Mouse (Mus musculus): Measurements from ENCODE around the gene Glg1. TPM values are rescaled to one million over a fixed set of nuclear protein-coding genes. Genes with fewer than 3 reads are reported as not detected.
A peak's percentile ranks its signal among the peaks of the same experiment; 100 is the strongest.
"Not testable (repeated sequence)": the region's sequence is repeated elsewhere in the genome, so short reads cannot be mapped to it uniquely, and the experiment has no call there.

The Glg1 gene
- 89.4 and 97.6 TPM in 2 replicates for polyA plus RNA-seq (2014; fragmentation: Nextera tagmentation; extraction: Ambion mirVana)

DNA sequence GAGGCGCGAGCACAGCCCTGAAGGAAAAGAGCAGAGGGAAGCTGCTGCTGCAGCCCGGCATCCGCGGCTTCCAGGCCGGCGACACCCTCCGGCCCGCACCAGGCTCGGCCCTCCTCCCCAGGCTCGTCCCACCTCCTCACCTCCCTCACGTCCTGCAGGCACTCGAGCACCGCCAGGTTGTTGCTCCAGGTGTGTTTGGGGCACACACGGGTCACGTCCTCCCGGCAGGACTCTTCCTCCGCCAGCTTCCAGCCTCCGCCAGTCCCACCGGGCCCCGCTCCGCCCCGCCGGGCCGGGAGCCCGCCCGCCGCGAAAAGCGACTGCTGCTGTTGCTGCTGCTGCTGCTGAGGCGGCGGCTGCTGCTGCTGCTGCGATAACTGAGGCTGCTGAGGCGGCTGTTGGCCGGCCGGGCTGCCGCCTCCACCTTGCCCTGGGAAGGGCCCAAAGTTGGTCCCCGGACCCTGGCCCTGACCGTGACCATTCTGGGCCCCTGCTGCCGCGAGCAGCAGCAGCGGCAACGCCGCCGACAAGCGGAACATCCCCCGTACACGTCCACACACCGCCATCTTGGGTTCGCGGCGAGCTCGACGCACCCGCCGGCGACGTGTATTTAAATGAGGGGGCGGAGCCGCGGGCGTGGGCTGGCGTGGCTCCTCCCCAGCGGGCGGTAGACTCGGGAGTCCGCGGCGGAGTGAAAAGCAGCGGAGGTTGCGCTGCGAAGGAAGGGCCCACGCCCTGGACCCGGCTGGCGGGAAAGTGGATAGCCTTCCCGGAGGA is at the start of gene Glg1:
Gene Glg1, minus strand, starts transcription at position 586 of the 777 bp plus-strand sequence.
- ATAC-seq (ENCODE audit: insufficient number of reproducible peaks, insufficient read depth, low FRiP score, low read depth): peak; percentile 94
- under 1% methylated on average over 76 of the region's 76 CpGs for WGBS

DNA sequence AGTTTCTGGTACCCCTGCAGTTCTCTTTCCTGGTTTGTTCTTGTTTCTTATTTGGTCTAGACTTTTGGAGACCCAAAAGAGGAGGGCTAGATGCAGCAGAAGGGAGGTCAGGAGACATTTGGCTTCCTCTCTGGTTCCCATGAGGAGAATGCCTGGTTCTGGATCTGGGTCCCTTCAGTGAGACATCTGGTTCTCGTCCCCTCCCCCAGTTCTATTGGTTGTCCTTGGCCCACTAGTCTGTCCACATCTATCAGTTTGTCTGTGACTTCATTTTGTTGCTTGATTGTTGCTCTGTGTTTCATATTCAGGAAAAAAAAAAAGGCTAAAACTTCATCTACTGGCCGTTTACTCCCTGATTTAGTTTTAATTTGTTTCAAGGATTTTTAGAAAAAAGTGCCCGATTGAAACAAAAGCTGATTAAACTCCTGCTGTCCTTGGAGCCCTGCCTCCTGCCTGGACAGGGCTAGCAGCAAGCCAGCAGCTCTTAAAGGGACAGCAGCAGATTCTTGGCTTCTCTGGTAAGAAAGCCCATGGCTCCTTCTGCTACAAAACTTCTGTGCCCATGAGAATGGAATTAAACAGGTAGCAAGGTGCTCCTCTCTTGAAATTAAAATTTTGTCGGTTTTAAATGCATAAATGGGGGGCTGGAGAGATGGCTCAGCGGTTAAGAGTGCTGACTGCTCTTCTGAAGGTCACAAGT is 46.2 kb upstream of the Glg1 start:
- ATAC-seq (ENCODE audit: insufficient number of reproducible peaks, insufficient read depth, low FRiP score, low read depth): no peak
- no peak overlapping the region for H3K4me2 ChIP-seq (replicated peaks; ENCODE audit: low read depth, low read length)
- H3K27me3 ChIP-seq (ENCODE audit: control insufficient read depth, insufficient read depth, low read length): no peaks in the 10 kb centered on the region
- no peak overlapping the region for H3K9ac ChIP-seq (replicated peaks; ENCODE audit: low read depth, low read length)
- H3K4me3 ChIP-seq (ENCODE audit: low read depth, low read length): no peak overlapping the region
- H3K4me1 ChIP-seq (ENCODE audit: control insufficient read depth, insufficient read depth, low read length): no peaks in the 10 kb centered on the region
- no peak overlapping the region for H3K27ac ChIP-seq (ENCODE audit: low read length)
- no peaks in the 10 kb centered on the region for H3K9me3 ChIP-seq (ENCODE audit: control insufficient read depth, low read depth, low read length)
- WGBS: 26% methylated on average over 5 of the region's 5 CpGs
- no peaks in the 10 kb centered on the region for H3K36me3 ChIP-seq (ENCODE audit: control insufficient read depth, insufficient read depth, low read length)

More for the DNA sequence above, at the start of gene Glg1:
- Histone ChIP-seq H3K9ac (replicated peaks; ENCODE audit: low read depth, low read length) (peak within 1 kb of the TSS; percentile 90), H3K9me3 (ENCODE audit: control insufficient read depth, low read depth, low read length) (no peaks in the 10 kb centered on the region), H3K27ac (ENCODE audit: low read length) (peak within 1 kb of the TSS; percentile 99), H3K4me2 (replicated peaks; ENCODE audit: low read depth, low read length) (peak within 1 kb of the TSS; percentile 59), H3K36me3 (ENCODE audit: control insufficient read depth, insufficient read depth, low read length) (no peaks in the 10 kb centered on the region), H3K27me3 (ENCODE audit: control insufficient read depth, insufficient read depth, low read length) (no peaks in the 10 kb centered on the region), H3K4me1 (ENCODE audit: control insufficient read depth, insufficient read depth, low read length) (no peaks in the 10 kb centered on the region), H3K4me3 (ENCODE audit: low read depth, low read length) (peak within 1 kb of the TSS; percentile 91)

DNA sequence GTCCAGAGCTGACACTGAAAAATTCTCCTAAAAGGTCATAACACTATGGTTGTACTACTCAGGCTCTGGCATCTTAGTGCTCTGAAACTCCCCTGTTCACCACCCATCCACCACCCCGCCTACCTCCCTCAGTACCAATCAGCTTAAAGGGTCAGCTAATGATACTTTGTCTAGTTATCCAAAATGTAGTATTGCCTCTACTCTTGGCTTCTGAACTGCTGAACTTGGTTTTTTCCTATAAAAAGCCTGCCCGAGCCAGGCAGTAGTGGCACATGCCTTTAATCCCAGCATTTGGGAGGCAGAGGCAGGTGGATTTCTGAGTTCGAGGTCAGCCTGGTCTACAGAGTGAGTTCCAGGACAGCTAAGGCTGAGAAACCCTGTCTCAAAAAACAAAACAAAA is 45.3 kb upstream of the Glg1 start:
- ATAC-seq (ENCODE audit: insufficient number of reproducible peaks, insufficient read depth, low FRiP score, low read depth): no peak
- 92% methylated on average over 3 of the region's 3 CpGs for WGBS
- H3K36me3 ChIP-seq (ENCODE audit: control insufficient read depth, insufficient read depth, low read length): no peaks in the 10 kb centered on the region
- no peak overlapping the region for H3K9ac ChIP-seq (replicated peaks; ENCODE audit: low read depth, low read length)
- no peaks in the 10 kb centered on the region for H3K27me3 ChIP-seq (ENCODE audit: control insufficient read depth, insufficient read depth, low read length)
- H3K9me3 ChIP-seq (ENCODE audit: control insufficient read depth, low read depth, low read length): no peaks in the 10 kb centered on the region
- H3K4me3 ChIP-seq (ENCODE audit: low read depth, low read length): no peak overlapping the region
- no peaks in the 10 kb centered on the region for H3K4me1 ChIP-seq (ENCODE audit: control insufficient read depth, insufficient read depth, low read length)
- H3K27ac ChIP-seq (ENCODE audit: low read length): no peak overlapping the region
- no peak overlapping the region for H3K4me2 ChIP-seq (replicated peaks; ENCODE audit: low read depth, low read length)

DNA sequence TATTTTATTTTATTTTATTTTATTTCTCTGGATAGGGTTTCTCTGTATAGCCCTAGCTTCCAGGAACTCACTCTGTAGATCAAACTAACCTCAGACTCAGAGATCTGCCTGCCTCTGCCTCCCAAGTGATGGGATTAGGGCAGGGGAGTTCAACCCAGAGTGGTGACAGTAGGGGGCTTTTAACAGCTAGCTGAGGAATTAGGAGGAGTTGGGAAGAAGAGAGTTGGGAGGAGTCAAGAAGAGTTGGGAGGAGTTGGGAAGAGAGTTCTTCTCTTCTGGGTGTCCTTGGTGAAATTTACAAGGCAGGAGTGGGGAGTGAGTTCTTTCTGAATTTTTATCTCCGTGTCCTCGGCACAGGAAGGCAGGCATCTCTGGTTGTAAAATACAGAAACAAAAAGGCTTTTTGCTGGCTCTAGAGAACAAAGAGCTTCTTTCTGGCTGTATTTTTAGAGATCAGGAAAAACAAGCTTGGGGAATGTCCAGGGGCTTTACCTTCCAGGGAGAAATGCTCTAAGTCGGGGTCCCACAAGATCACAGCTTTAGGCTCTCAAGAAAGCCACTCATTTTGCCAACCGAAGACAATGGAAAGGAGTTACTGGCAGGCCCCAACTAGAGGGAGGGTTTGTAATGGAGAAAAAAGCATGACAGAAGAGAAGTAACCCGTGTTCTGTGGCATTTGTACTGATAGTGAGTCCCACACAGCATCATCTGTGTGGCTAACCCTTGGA is 44.2 kb upstream of the Glg1 start:
- H3K27ac ChIP-seq (ENCODE audit: low read length); H3K36me3 ChIP-seq (ENCODE audit: control insufficient read depth, insufficient read depth, low read length); H3K4me2 ChIP-seq (replicated peaks; ENCODE audit: low read depth, low read length); H3K4me3 ChIP-seq (ENCODE audit: low read depth, low read length); ATAC-seq (ENCODE audit: insufficient number of reproducible peaks, insufficient read depth, low FRiP score, low read depth); H3K4me1 ChIP-seq (ENCODE audit: control insufficient read depth, insufficient read depth, low read length); H3K9ac ChIP-seq (replicated peaks; ENCODE audit: low read depth, low read length); H3K27me3 ChIP-seq (ENCODE audit: control insufficient read depth, insufficient read depth, low read length); H3K9me3 ChIP-seq (ENCODE audit: control insufficient read depth, low read depth, low read length): not testable (repeated sequence)
- 82% methylated on average over 5 of the region's 5 CpGs for WGBS

DNA sequence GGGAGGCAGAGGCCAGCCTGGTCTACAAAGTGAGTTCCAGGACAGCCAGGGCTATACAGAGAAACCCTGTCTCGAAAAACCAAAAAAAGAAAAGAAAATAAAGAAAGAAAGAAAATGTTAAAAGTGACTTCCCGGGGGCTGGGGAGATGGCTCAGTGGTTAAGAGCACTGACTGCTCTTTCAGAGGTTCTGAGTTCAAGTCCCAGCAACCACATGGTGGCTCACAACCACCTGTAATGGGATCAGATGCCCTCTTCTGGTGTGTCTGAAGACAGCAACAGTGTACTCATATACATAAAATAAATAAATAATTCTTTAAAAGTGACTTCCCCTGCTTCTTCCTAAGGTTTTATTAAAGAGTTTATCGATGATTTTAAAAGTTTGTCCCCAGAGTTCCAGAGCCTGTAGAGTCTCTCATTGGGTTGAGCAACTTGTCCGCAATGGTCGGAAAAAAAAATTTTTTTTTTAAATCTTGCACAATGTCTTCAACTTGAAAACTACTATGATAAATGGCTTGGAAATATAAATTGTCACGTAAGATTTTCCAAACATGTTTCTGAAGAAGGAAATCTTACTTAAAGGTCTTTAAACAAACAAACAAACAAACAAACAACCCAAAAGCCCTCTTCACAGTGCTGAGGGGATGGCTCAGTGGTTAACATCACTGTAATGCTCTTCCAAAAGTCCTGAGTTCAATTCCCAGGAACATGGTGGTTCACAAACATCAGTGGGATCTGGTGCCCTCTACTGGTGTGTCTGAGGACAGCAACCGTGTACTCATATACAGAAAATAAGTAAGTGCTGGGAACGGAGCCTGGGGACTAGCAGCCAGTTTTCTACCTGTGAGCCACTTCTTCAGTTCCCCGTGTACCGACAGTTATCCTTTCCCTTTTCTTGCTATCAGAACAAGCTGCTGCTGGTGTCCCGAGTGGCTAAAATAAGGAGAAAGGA is 41.9 kb upstream of the Glg1 start:
- ATAC-seq (ENCODE audit: insufficient number of reproducible peaks, insufficient read depth, low FRiP score, low read depth): no peak
- Histone ChIP-seq H3K9ac (replicated peaks; ENCODE audit: low read depth, low read length) (no peak overlapping the region), H3K4me3 (ENCODE audit: low read depth, low read length) (peak overlapping the region; percentile 93; the same call in 1 of the 2 replicates), H3K4me1 (ENCODE audit: control insufficient read depth, insufficient read depth, low read length) (no peaks in the 10 kb centered on the region), H3K27ac (ENCODE audit: low read length) (peak overlapping the region; percentile 44; the same call in 1 of the 2 replicates), H3K27me3 (ENCODE audit: control insufficient read depth, insufficient read depth, low read length) (no peaks in the 10 kb centered on the region), H3K4me2 (replicated peaks; ENCODE audit: low read depth, low read length) (peak overlapping the region; percentile 29; the same call in 1 of the 2 replicates), H3K9me3 (ENCODE audit: control insufficient read depth, low read depth, low read length) (no peaks in the 10 kb centered on the region), H3K36me3 (ENCODE audit: control insufficient read depth, insufficient read depth, low read length) (peaks cover 9% of the 10 kb centered on the region; the same call in 1 of the 2 replicates)
- 63% methylated on average over 11 of the region's 11 CpGs for WGBS

DNA sequence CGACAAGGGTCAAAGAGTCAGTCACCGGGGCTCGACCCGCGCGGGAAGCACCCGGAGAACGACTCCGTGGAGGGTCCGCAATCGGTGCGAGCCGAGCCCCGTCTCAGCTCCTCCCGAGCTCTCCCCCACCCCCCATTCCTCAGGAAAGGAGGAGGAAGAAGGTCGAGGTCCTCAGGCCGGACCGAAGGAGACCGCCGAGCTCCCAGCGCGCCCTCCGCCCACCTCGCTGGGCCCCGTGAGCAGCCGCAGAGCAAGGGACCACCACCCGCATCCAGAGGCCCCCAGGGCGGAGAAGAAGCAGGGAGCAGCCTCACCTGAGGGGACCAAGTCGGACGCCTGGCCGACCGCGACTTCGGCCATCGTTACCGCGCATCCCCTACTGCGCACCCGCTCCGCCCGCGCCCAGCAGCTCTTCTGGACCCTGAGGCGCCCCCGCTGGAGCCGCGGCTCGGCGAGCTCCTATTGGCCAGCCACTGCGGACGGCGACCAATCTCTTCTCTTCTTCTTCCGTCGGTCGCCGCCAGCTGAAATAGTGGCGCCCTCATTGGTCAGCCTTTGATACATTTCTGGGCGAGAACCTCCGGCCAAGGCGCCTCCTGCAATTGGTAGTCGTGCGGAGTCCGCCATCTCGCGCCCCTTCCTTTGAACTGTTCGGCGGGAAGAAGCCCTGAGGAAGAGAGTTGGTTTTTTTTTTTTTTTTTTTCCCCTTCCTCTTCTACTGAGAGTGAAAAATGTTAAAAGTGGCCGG is 41.0 kb upstream of the Glg1 start, which contains the start of gene Rfwd3:
Gene Rfwd3, minus strand, starts transcription at position 402 of the 748 bp plus-strand sequence.
- ATAC-seq (ENCODE audit: insufficient number of reproducible peaks, insufficient read depth, low FRiP score, low read depth): peak; percentile 99
- Histone ChIP-seq H3K9me3 (ENCODE audit: control insufficient read depth, low read depth, low read length) (no peaks in the 10 kb centered on the region), H3K4me2 (replicated peaks; ENCODE audit: low read depth, low read length) (peak within 1 kb of the TSS; percentile 36), H3K4me1 (ENCODE audit: control insufficient read depth, insufficient read depth, low read length) (no peaks in the 10 kb centered on the region), H3K9ac (replicated peaks; ENCODE audit: low read depth, low read length) (peak within 1 kb of the TSS; percentile 89), H3K4me3 (ENCODE audit: low read depth, low read length) (peak within 1 kb of the TSS; percentile 93), H3K27ac (ENCODE audit: low read length) (peak within 1 kb of the TSS; percentile 90), H3K36me3 (ENCODE audit: control insufficient read depth, insufficient read depth, low read length) (peaks cover 9% of the 10 kb centered on the region; the same call in 1 of the 2 replicates), H3K27me3 (ENCODE audit: control insufficient read depth, insufficient read depth, low read length) (no peaks in the 10 kb centered on the region)
- under 1% methylated on average over 65 of the region's 67 CpGs for WGBS

DNA sequence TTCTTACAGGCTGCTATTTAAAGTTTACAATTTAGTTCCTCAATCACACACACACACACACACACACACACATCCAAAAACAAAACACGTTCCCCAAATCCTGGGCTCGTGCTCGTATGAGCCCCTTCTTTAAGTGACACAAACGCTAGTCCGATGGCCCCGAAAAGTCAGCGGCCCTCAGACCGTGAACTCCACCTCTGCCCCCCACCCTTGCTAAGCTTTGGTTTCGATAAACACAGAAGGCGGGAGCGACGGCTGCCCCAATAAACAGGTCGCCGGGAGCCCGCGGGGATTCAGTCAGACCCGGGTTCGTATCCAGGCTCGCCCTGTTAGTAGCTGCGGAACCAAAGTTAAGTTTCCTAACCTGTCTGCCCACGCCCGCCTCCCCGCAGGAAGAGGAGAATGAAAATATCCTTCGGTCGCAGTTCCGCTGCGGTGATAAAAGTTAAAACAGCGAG is 40.4 kb upstream of the Glg1 start:
- peak overlapping the region; percentile 93 for H3K4me3 ChIP-seq (ENCODE audit: low read depth, low read length)
- H3K9ac ChIP-seq (replicated peaks; ENCODE audit: low read depth, low read length): peak overlapping the region; percentile 89
- no peaks in the 10 kb centered on the region for H3K9me3 ChIP-seq (ENCODE audit: control insufficient read depth, low read depth, low read length)
- 0% methylated on average over 28 of the region's 28 CpGs for WGBS
- peak overlapping the region; percentile 90 for H3K27ac ChIP-seq (ENCODE audit: low read length)
- peak; percentile 31; the same call in 1 of the 2 replicates for ATAC-seq (ENCODE audit: insufficient number of reproducible peaks, insufficient read depth, low FRiP score, low read depth)
- no peaks in the 10 kb centered on the region for H3K27me3 ChIP-seq (ENCODE audit: control insufficient read depth, insufficient read depth, low read length)
- peaks cover 9% of the 10 kb centered on the region; the same call in 1 of the 2 replicates for H3K36me3 ChIP-seq (ENCODE audit: control insufficient read depth, insufficient read depth, low read length)
- peak overlapping the region; percentile 36 for H3K4me2 ChIP-seq (replicated peaks; ENCODE audit: low read depth, low read length)
- no peaks in the 10 kb centered on the region for H3K4me1 ChIP-seq (ENCODE audit: control insufficient read depth, insufficient read depth, low read length)
